Mouse (Mus musculus): ENCODE data around the gene St3gal3.

The St3gal3 gene

DNA sequence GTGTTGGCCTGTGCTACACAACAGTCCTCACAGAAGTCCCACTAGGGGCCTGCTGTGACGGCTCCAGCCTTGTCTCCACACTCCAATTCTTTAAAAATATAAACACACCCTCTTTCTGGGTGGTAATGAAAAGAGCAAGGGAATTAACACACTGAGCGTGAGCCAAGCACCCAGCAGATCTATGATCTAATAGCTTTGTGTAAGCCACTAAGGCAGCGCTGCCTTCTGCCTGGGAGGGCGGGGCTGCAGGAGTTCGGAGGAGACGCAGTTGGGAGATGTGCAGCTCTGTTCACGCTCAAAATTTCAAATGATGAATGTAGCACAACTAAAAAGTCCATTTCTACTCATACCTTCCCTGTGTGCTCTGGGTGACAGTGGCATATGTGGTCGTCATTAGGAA is 115.1 kb downstream of the St3gal3 start:
- DNase-seq (ENCODE audit: low spot score), result no peak

DNA sequence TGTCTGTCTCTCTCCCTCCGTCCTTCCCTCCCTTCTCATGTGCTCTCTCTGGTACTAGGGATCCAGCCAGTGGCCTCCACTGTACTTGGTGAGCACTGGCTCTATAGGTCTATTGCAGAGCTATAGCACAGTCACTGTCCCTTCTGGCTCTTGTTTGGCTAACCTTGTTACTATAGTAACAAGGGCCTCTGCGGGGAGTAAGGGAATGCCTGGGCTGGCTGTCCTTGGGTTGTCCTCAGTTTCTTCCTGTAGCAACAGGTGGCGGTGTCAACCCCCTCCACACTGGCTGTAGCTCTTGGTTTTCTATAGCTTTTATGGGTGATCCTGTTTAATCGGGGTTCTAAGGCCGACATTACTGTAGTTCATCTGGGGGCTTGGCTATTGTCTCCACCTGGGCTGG is 115.5 kb downstream of the St3gal3 start:
- no peak for DNase-seq (ENCODE audit: low spot score)

DNA sequence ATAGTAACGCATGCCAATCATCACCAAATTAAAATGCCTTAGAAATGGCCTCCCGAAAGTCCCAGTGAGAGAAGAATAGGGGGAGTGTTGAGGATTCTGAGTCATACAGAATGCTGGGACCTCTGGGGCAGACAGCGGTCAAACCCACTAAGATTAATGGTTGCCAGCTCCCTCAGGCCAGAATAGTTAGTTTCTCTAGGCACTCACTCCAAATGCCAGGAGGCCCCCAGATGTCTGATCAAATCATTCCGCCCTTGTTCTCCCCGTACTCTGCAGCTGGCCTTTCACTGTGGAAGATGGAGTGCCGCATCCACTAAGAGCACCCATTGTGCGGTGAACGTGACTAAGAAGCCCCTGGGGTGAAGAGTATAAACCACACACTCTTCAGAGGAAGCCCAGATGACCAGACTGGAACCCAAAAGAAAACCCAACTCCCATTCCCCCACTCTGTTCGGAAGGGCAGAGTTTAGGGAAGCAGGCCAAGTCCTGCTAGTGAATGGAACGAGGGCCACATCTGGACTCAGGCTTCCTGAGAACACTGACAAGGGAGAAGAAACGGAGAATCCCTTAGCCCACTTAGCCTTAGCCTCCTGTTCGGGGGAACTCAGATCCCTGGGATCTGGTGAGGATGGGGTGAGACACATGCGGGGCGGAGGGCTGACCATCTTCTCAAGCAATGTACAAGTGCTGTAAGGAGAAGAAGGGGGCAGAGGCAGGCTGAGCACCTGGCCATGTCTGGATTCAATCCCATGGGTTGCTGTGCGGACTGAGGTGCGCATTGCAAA is 117.5 kb downstream of the St3gal3 start:
- peak; percentile 48 for DNase-seq (ENCODE audit: low spot score)

- DNase-seq (ENCODE audit: low spot score), result no peak
Observed at GRCm38 (mm10) chr4:118016323-118016911, 118.3 kb downstream of the St3gal3 start.

DNA sequence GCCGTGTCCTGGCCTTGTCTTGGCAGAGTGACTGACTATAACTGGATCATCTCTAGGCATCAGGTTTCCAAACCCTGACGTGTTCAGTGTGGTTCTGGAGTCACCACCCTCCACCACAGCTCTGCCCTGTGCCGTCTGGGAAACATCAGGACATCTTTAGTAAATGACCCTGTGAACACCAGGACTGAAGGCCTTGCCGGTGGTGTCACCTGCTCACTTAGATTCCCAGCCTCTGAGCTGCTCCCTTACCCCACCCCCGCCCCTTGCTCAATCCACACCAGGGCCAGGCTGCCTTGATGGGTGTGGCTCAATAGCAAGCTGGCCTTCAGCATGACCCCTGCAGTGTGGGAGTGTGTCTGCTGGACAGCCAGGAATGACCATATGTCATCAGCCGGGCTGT is 119.1 kb downstream of the St3gal3 start:
- peak; percentile 22 for DNase-seq (ENCODE audit: low spot score)

DNA sequence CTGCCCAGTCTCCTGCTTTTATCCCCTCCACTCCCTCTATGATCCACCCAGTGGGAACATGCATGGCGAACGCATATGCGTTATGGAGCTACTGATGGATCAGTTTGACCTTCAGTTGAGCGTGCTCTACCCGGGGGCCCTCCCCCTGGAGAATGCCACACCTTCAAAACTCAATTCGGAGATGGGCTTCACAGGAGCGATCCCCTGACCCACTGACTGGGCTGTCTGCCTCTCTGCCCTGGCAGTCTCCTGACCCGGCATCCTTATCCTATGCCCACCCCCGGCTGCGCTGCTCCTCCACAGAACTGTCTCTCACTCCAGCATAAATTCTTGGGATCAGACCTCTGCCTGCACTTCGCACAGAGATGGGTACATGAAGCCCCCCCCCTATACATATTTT is 119.6 kb downstream of the St3gal3 start:
- DNase-seq (ENCODE audit: low spot score), result no peak

GRCm38 (mm10) chr4:118010661-118011173 is 124.0 kb downstream of the St3gal3 start:
- DNase-seq (ENCODE audit: low spot score), result no peak

- DNase-seq (ENCODE audit: low spot score), result no peak
Observed at GRCm38 (mm10) chr4:118008433-118009033, 126.2 kb downstream of the St3gal3 start.

GRCm38 (mm10) chr4:118001355-118001754 is 133.4 kb downstream of the St3gal3 start:
- DNase-seq (ENCODE audit: low spot score), result no peak

DNA sequence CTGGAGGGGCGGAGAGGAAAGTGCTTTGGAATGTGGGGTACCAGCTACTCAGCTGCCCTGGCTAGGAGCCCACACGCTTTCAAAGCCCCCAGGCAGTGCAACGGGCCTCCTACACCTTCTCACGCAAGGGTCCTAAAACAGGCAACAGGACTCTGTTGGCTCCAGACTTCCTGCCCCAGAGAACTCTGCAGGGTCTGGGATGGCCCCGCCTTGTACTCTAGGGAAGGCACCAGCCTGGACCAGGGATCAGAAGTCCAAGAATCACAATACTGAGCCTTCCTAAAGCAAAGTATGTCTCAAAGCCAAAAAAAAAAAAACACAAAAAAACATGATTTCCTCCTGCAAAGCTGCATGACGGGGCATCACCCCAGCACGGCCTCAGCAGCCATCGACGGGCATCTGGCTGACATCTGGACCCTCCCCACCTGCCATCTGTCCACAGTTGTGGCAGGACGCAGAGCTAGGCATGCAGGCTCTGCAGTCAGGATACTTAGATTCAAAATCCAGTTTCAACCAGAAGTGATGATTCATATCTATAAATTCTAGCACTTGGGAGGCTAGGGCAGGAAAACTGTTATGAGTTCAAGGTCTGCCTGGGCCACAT is 134.0 kb downstream of the St3gal3 start:
- DNase-seq (ENCODE audit: low spot score), result no peak

DNA sequence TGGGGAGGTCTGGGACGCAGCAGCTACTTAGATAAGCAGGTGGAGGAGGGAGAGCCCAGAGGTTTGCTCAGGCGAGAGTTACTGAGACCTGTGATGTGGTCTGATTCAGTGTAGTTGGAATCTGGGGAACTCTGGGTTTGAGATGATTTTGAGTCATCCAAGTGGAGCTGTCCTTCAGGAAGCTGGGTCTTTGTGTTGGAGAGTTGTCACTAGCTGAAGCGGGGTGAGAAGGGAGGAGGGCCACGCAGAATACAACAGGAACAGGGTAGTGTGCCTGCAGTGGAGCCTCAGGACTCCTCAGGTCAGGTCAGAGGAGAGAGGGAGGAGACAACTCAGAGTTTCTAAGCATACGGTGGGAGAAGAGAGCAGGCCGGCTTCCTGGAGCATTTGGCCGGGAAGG is 134.8 kb downstream of the St3gal3 start:
- no peak for DNase-seq (ENCODE audit: low spot score)

DNA sequence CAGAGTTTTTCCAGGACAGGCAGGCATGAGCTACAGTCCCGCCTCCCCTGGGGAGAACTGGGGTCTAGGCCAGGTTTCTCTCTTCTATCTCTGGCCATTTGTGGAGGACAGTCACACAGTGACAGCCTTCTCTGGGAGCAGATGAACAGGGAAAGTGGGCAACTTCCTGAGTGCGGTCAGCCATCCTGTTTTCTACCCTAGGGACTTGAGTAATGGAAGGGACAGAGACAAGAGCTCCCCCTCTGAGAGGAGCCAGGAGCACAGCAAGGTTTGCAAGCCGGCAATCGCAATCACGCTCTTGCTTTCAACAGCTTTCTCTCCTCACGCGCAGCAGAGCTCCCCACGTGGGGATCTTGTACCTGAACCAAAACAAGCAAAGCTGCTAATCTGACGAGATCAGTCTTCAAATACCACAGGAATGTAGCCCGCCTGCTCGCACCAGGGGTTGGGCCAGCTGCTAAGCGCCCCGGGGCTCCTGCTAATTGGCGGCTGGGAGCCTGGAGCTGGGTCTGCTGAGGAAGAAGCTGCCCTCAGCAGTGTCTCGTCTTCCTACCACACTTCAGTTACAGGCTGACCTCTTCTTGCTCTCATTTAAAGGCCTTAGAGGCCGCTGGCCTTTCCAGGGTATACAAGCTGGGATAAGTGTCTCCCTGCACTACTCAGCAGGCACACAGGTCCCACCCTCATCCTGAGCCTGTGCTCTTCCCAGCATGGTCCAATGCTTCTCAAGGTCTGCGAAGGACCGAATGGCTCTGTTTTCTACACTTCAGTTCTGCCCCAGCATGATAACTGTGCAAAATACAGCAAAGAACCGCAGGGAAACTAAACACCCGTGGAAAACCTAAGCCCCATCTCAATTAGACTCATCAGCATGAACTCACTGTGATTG is 137.1 kb downstream of the St3gal3 start:
- peak; percentile 60 for DNase-seq (ENCODE audit: low spot score)

DNA sequence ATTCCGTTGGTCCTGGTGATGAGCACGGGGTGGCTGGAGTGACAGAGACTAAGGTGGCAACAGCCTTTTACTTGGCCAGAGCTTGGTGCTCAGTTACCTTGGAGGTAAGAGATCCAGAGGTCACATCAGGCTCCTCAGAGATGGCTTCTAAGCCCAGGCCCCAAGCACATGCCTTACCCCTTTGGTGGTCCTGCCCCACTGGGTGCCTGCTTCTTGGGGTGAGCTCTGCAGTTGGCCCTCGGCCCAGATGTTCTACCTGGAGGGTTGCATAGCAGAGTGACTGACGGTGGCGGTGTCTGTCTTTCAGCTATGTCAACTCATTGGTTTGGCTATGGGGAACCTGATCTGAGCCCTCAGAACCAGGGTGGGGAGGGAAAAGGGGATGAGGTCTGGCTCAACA is 138.0 kb downstream of the St3gal3 start:
- DNase-seq (ENCODE audit: low spot score), result no peak

DNA sequence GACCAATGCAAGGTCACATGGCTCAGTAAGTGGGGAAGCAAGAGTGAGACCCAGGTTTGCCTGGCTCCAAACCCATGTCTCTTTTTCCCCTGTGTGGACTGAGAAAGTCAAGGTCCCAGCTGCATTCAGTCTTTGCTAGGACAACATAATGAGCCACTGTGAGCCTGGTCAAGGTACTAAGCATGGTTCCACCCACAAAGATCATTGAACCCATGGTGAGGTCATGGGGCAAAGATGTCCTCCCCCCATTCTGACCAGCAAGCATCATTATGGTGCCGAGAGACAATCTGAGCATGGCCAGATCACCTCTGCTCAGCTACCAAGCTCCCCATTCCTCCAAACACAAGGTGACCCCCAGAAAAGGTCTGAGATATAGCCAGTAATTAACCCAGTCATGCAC is 139.3 kb downstream of the St3gal3 start:
- DNase-seq (ENCODE audit: low spot score), result no peak

DNA sequence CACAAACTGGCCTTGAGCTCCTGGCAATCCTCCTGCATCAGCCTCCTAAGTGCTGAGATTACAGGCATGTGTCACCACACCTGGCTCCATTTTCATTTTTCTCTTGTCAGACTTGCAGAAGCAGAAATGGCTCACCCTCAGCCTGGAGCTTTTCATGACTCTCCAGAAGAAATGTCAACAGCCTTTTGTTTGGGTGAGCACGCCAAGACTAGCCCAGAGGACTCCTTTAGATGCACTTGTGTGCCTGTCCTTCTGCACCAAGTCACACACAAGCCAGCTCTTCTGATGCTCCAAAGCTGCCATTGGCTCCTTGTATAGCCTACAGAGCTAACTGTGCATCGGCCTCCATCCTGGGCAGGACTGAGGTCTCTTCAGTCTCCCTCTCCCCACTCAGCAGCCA is 141.3 kb downstream of the St3gal3 start:
- no peak for DNase-seq (ENCODE audit: low spot score)

DNA sequence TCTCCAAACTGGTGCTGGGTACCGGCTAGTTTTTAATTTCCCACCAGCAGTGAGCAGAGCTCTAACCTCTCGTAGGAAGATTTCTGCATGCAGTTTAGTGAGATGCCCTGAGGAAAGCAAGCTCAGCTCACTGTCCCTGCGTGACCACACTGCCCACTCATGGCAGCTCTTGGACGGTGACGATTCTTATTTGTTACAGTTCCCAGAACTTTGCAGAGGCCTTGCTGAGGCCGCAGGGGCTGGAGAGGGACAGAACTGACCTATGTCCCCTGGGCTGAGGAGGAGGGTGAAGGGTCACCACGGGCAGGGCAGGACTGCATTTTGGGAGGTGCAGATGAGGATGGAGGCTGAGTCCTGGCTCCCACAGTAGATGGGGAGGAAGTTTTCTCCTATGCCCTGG is 141.8 kb downstream of the St3gal3 start:
- DNase-seq (ENCODE audit: low spot score), result no peak

- no peak for DNase-seq (ENCODE audit: low spot score)
Observed at GRCm38 (mm10) chr4:117992036-117992435, 142.7 kb downstream of the St3gal3 start.

GRCm38 (mm10) chr4:117991055-117991627 is 143.6 kb downstream of the St3gal3 start:
- no peak for DNase-seq (ENCODE audit: low spot score)

DNA sequence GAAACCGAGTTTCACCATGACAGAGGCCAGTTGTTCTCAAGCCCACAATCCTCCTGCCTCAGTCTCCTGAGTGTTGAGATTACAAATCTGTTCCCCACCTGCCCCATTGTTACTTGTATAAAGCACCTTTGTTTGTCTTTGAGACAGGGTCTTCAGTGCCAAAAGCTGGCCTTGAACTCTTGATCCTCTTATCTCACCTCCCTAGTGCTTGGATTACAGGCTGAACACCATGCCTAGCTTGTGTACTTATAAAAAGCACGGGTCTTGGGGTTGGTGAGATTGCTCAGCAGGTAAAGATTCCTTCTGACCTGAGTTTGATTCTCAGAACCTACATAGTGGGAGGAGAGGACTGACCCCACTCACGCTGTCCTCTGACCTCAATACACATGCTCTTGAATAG is 144.1 kb downstream of the St3gal3 start:
- DNase-seq (ENCODE audit: low spot score), result no peak

GRCm38 (mm10) chr4:117989801-117990200 is 144.9 kb downstream of the St3gal3 start:
- DNase-seq (ENCODE audit: low spot score), result no peak

GRCm38 (mm10) chr4:117986766-117987165 is 147.9 kb downstream of the St3gal3 start:
- no peak for DNase-seq (ENCODE audit: low spot score)

All from retina, embryonic 14.5 days (tissue).